Mouse (Mus musculus) granulocyte monocyte progenitor cell, adult 5-6 weeks (primary cell): ENCODE results near the gene Npas3. TPM values are rescaled to one million over a fixed set of nuclear protein-coding genes. Genes with fewer than 3 reads are reported as not detected.

ENCODE experiments used
- ATAC-seq: replicated peaks from 2 replicates; pipeline ENCODE4 v1.8.0; 2016; ENCODE audit warnings: mild to moderate bottlenecking, moderate TSS enrichment, inconsistent platforms; ENCODE audit not compliant: poor library complexity, severe bottlenecking
- total RNA-seq, 2 experiments: library from RNA; stranded (forward) in 1 of 2; stranded (reverse) in 1 of 2; fragments of 200-712, 200-1000 nt in 1 of 2; fragments of >200 nt in 1 of 2; fragmentation: Nextera tagmentation in 1 of 2; gene quantifications; 2 replicates each; pipeline ENCODE4 v1.2.3; 2014 to 2017

Npas3 gene
- total RNA-seq, 2 experiments from 2014 or later, result 14.0 TPM; not detected in 1

GRCm38 (mm10) chr12:53677091-53677630 is 428.7 kb downstream of the Npas3 start:
- ATAC-seq, result no peak

DNA sequence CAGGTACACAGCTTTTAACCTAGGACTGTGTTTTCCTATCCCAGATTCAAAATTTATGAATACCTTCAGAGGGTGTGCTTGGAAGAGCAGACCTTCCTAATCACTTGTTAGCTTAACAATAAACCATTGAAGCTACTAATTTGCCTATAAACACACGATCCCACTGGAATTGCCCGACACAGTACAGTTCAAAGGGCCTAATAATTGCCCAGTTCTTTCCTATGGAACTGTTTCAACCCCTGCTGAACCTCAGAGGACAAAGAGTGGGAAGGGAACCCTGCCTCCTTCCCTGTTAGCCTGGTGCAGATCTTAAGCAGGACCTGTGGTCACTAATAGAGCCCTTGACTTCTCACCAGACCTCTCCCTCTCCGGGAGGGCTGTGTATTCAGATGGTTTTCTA is 429.7 kb downstream of the Npas3 start:
- no peak for ATAC-seq

DNA sequence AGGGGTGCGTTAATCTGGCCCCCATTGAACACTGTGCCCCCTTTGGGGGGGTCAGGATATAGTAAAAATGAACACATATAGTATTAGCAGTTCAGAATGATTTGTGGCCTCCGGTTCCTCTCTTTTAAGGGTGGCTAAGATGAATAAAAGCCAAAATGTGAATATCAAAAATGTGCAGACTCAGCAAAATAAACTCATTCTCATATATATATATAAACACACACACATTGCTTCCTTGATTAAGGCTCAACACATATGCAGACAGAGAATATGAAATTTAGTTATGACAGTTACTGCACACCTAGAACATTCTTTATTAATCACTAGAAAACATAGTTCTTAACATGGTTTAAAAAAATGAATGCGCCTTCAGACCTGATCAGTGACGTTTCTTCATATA is 430.7 kb downstream of the Npas3 start:
- ATAC-seq, result no peak

GRCm38 (mm10) chr12:53680501-53680900 is 432.0 kb downstream of the Npas3 start:
- ATAC-seq, result no peak

DNA sequence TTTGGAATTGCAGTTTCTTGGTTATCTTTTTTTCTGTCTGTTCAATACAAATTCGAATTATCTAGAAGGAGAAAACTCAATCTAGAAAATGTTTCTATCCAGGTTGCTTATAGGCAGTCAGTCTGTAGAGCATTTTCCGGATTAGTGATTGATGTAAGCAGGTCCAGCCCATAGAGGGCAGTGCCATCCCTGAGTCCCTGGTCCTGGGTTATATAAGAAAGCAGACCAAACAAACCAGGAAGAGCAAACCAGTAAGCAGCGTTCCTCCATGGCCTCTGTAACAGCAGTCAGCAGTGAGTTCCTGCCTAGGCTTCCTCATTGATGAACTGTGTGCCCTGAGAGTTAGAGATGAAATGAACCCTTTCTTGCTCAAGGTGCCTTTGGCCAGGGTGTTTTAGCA is 433.6 kb downstream of the Npas3 start:
- no peak for ATAC-seq

- ATAC-seq, result no peak
Measured at GRCm38 (mm10) chr12:53692471-53692870, 444.0 kb downstream of the Npas3 start.

DNA sequence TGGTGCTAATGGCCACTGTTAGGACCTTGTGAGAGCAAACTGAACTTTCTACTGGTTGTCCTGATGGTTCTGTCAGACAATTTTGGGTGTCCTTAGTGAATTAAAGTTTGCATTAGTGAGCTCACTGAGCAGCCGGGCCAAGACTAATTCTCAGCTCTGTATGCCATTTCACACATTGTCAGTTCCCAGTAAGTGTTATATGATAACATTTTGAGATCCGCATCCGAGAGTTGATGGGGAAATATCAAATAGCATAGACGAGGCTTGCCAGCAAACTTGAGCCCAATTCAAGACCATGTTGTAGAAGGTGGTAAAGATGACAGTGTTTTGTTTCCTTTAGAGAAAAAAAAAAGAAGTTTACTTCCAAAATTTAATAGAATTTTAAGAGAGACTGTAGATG is 445.9 kb downstream of the Npas3 start:
- no peak for ATAC-seq

GRCm38 (mm10) chr12:53695324-53695723 is 446.8 kb downstream of the Npas3 start:
- ATAC-seq, result no peak

DNA sequence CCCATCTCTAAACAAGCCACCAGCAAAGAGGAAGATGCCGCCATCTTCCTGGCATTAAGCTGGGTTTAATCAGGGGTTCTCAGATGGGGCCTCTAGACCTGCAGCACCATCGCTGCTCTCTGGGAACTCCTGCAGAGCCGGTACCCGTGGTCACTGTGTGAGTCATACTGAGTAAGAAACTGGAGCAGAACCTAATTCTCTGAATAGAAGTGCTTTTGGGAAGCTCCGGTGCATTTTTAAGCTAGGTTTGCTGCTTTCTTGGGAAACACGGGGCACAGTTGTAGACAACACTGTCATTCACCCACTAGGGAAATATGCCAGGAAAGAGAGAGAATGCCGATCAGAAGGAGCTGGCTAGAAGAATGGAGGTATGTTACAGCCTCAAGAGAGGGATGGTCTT is 449.2 kb downstream of the Npas3 start:
- no peak for ATAC-seq

- ATAC-seq, result no peak
Measured at GRCm38 (mm10) chr12:53698483-53699227, 450.2 kb downstream of the Npas3 start.

GRCm38 (mm10) chr12:53719896-53720295 is 471.4 kb downstream of the Npas3 start:
- no peak for ATAC-seq

GRCm38 (mm10) chr12:53722156-53722555 is 473.7 kb downstream of the Npas3 start:
- ATAC-seq, result no peak

DNA sequence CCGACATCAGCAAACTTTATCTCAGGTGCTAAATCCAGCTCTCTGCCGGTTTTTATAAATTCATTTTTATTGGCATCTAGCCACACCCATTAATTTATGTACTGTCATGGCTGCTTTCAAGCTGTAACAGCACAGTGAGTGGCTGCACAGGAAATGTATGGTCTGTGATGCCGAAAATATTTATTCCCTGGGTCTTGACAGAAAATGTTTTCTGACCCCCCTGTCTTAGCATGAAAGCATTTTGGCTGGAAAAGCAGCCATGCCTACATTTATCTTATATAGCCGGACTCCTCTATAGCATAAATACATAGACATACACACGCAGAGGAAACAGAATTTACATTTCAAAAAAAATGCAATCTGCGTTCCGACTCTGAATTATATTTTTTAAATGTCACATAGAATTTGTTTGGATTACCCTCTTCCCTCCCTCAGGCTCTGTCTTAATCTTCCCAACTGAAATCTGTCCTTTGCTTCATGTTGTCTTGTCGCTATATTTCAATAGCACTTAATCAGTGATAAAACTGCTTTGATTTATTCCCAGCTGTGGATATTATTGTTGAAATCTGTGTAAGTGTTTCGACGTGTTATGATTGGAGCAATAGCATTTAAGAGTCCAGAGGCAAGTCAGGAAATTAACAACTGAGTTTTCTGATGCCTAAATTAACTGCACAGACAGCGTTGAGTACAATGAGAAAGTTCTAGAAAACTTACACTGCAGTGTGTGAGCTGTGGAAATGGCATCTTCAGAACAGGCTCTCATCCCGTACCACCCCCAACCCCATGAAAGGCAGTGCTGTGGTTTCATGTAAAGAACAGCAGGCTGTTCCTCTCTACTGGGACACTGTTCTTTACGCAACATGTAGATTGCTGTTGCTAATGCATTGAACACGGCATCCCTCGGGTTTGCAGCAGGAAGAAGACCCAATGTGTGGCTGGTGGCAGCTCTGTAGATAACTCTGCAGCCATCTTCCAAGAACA is 474.5 kb downstream of the Npas3 start:
- ATAC-seq, result no peak

DNA sequence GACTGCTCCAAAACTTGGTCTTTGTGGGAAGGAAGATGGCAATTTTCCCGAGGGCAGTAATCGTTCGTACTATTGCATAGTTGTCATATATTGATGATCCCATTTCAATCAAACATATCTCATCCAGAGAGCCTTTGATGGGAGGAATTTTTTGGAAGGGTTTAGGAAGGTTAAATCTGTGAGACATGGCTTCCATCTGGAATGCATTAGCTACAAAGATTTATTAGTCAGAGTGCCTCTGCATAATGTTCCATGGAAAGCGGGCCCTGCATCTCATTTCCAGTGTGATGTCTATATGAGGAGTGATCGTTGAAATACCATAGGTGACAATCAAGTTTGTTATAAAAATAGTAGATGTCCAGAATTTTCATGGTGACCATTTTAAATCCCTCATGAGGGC is 480.8 kb downstream of the Npas3 start:
- no peak for ATAC-seq

- ATAC-seq, result no peak
Measured at GRCm38 (mm10) chr12:53738549-53739292, 490.2 kb downstream of the Npas3 start.

DNA sequence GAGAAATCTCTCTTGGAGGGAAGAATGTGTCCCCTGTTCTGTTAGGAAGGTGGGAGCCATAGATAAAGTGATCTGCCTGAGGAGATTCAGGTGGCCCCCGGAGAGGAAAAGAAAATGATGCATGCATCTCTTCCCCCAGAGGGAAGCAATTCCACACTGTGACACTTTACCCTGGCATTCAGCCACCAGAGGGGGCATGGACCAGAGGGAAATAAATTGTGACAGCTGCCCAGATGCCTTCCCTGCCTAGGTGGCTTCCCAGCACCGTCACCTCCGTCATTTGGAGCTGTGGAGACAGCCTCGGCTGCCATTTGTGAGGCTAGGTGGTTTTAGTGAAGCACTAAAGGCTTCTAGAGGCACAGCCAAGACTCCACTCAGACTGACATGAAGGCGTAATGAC is 498.2 kb downstream of the Npas3 start:
- ATAC-seq, result no peak

DNA sequence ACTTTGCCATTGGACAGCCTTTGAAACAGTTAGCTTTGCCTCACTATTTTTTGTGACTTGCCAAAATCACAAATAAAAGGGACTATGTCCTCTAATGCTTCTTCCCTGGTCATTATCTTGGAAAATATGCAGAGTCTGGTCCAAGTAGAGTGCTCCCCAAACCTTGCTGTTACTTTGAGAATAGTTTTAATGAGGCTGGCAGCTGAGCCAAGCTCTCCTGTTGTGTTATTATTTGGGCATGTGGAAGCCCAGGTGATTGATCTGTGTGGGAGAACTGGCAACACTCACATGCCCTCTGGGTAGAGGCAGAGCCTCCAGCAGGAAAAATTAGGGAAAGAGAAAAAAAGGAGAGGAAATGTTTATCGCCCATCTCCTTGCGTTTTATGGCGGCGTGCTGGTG is 500.9 kb downstream of the Npas3 start:
- no peak for ATAC-seq

DNA sequence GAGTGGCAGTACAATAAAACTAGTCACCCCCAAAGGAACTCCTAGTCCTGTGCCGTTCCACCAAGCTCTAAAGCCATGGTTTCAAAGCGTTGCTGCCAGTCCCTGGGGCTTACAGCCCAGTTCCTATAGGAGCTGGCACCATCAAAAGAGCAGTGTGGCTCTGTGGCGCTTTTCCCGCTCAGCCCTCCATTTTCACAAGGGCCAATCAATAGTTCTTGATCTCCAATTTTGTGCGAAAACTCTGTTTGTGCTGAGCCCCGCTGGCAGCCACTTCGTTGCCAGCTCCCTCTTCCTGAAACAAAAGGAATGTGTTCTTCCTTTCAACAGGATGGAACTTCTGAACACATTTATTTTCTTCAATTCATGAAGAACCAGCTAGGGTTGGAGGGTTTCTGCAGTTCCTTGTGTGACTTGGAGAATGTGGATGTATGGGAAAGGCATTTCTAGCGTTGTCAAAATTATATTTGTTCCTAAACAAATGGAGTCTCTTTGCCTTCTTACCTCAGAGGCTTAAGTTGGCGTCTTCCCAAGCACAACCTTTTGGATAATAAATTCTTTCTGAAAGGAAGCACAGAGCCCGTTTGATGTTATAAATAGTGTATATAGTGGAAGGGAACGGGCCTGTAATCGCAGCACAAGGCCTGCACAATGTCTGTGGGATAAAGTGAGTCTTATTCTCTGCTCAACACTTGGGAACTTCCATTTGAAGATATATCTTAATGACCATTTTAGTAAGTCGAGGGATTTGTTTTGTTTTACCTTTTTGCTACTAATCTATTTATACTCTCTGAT is 504.0 kb downstream of the Npas3 start:
- no peak for ATAC-seq

GRCm38 (mm10) chr12:53753368-53753937 is 505.0 kb downstream of the Npas3 start:
- no peak for ATAC-seq
